9 mouse cellular contexts compared by ENCODE assay signal in the genomic region with DNA sequence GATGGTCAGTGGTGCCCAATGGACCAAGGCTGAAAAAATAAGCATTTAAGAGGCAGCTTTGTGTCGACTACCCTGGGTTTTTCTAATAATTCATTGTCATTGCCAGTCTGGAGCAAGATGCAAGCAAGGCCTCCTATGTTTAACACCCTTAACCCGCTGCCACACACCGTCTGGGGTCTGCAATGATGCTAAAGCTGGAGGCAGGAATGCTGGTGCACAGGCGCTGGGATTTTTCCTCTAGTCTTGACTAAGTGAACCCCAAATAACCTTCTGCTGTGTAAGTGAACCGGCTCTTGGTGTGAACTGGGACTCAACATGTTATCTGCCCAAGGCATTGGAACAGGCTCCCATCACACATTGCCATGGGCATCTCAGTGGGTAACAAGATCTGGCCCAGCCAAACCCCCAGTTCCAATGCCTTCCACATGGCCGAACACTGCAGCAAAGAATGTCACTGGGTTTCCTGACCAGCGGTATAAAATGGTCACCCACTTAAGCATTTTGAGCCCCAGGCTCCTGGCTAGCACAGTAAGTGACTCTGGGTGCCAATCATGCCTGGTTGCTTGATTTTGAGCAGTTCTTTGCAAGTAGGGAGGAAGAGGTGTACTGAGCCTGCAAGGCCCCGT.
DNase-seq lines count a peak whose midpoint lies in the region; ATAC-seq and TF ChIP-seq lines count a peak whose summit lies in the region.
"Had no signal": no experiment of that assay in that cellular context is flagged by ENCODE, and none has a peak within 500 bp of the region (broad histone marks: within the 10 kb centered on the region; RNA-seq: fewer than 3 reads in every experiment).

No protein-coding gene starts in this region.

- no peaks in the 10 kb centered on the region for H3K9me3 ChIP-seq in kidney, embryonic 14.5 days (ENCODE audit: control insufficient read depth, low read length)
- H3K9me3 ChIP-seq in embryonic facial prominence, embryonic 10.5 days: no peaks in the 10 kb centered on the region
- H3K9me3 ChIP-seq in hindbrain, embryonic 13.5 days: no peaks in the 10 kb centered on the region
- no peaks in the 10 kb centered on the region for H3K9me3 ChIP-seq in neural tube, embryonic 13.5 days

- no peak overlapping the region for H3K4me3 ChIP-seq in kidney, embryonic 14.5 days (ENCODE audit: low read length)
- H3K4me3 ChIP-seq in embryonic facial prominence, embryonic 10.5 days: no peak overlapping the region
- H3K4me3 ChIP-seq in hindbrain, embryonic 13.5 days: no peak overlapping the region
- H3K4me3 ChIP-seq in neural tube, embryonic 13.5 days: no peak overlapping the region
- H3K4me3 ChIP-seq in thymus, adult 2 months (ENCODE audit: control insufficient read depth, insufficient read depth, low read length): no peak overlapping the region

- no peak overlapping the region for H3K4me2 ChIP-seq in kidney, embryonic 14.5 days (replicated peaks; ENCODE audit: low read depth, low read length)
- no peak overlapping the region for H3K4me2 ChIP-seq in hindbrain, embryonic 13.5 days
- H3K4me2 ChIP-seq in neural tube, embryonic 13.5 days: no peak overlapping the region

- 41% methylated on average over 8 of the region's 8 CpGs for WGBS in kidney, embryonic 14.5 days
- WGBS in embryonic facial prominence, embryonic 10.5 days: 59% methylated on average over 8 of the region's 8 CpGs
- 52% methylated on average over 8 of the region's 8 CpGs for WGBS in hindbrain, embryonic 13.5 days
- WGBS in neural tube, embryonic 13.5 days: 50% methylated on average over 8 of the region's 8 CpGs
- 92% methylated on average over 8 of the region's 8 CpGs for WGBS in thymus, adult 2 months

- H3K4me1 ChIP-seq in kidney, embryonic 14.5 days (ENCODE audit: control insufficient read depth, insufficient read depth, low read length): peaks cover 49% of the 10 kb centered on the region
- peaks cover 65% of the 10 kb centered on the region for H3K4me1 ChIP-seq in embryonic facial prominence, embryonic 10.5 days
- H3K4me1 ChIP-seq in hindbrain, embryonic 13.5 days (replicated peaks): peaks cover 54% of the 10 kb centered on the region
- peaks cover 60% of the 10 kb centered on the region for H3K4me1 ChIP-seq in neural tube, embryonic 13.5 days (replicated peaks)
- H3K4me1 ChIP-seq in thymus, adult 2 months (replicated peaks; ENCODE audit: control insufficient read depth, insufficient read depth, low read length): peaks cover 12% of the 10 kb centered on the region

- no peaks in the 10 kb centered on the region for H3K27me3 ChIP-seq in kidney, embryonic 14.5 days (ENCODE audit: control insufficient read depth, insufficient read depth, low read length)
- no peaks in the 10 kb centered on the region for H3K27me3 ChIP-seq in embryonic facial prominence, embryonic 10.5 days (replicated peaks; ENCODE audit: low read depth, poor library complexity, severe bottlenecking)
- no peaks in the 10 kb centered on the region for H3K27me3 ChIP-seq in hindbrain, embryonic 13.5 days
- no peaks in the 10 kb centered on the region for H3K27me3 ChIP-seq in neural tube, embryonic 13.5 days
- H3K27me3 ChIP-seq in thymus, adult 2 months (ENCODE audit: control insufficient read depth, insufficient read depth, low read length): no peaks in the 10 kb centered on the region

- TF ChIP-seq CTCF in thymus, adult 2 months (IDR thresholded peaks at IDR 0.05; ENCODE audit: borderline replicate concordance, control insufficient read depth, extremely low read depth, insufficient read depth, low read length, poor library complexity): no peak

- TF ChIP-seq POLR2A in thymus, adult 2 months (IDR thresholded peaks at IDR 0.05; ENCODE audit: control insufficient read depth, extremely low read depth, insufficient read depth, low read length, poor library complexity): no peak

- DNase-seq in kidney, adult 9 months: no peak
- peak; percentile 43 for DNase-seq in embryonic facial prominence, embryonic 10.5 days (ENCODE audit: low spot score)
- no peak for DNase-seq in thymus, adult 2 months
- no peak for DNase-seq in right cerebral cortex, postnatal 25 days
- no peak for DNase-seq in frontal cortex, postnatal 10 days (ENCODE audit: low spot score in 2 of 2)
- DNase-seq: layer of hippocampus, adult 9-11 months had no signal

- H3K9ac ChIP-seq in kidney, embryonic 14.5 days (ENCODE audit: low read depth, low read length): no peak overlapping the region
- H3K9ac ChIP-seq in hindbrain, embryonic 13.5 days: 0 out of 2 replicates have a peak overlapping the region, but pooled peaks have one; percentile 53
- H3K9ac ChIP-seq in neural tube, embryonic 13.5 days: 0 out of 2 replicates have a peak overlapping the region, but pooled peaks have one; percentile 41

- no peaks in the 10 kb centered on the region for H3K36me3 ChIP-seq in kidney, embryonic 14.5 days (ENCODE audit: control insufficient read depth, insufficient read depth, low read length)
- no peaks in the 10 kb centered on the region for H3K36me3 ChIP-seq in embryonic facial prominence, embryonic 10.5 days (replicated peaks)
- H3K36me3 ChIP-seq in hindbrain, embryonic 13.5 days: no peaks in the 10 kb centered on the region
- no peaks in the 10 kb centered on the region for H3K36me3 ChIP-seq in neural tube, embryonic 13.5 days
- H3K36me3 ChIP-seq in thymus, adult 2 months (ENCODE audit: control insufficient read depth, insufficient read depth, low read length): no peaks in the 10 kb centered on the region

- no peak; the same call in 1 of the 2 replicates for ATAC-seq in kidney, embryonic 14.5 days (ENCODE audit: low FRiP score, low TSS enrichment)
- no peak for ATAC-seq in hindbrain, embryonic 13.5 days (ENCODE audit: low FRiP score)
- no peak for ATAC-seq in neural tube, embryonic 13.5 days (ENCODE audit: low read depth)

- peak overlapping the region; percentile 91 for H3K27ac ChIP-seq in kidney, embryonic 14.5 days (ENCODE audit: low read depth, low read length)
- peak overlapping the region; percentile 90 for H3K27ac ChIP-seq in embryonic facial prominence, embryonic 10.5 days (replicated peaks)
- H3K27ac ChIP-seq in hindbrain, embryonic 13.5 days: peak overlapping the region; percentile 90
- H3K27ac ChIP-seq in neural tube, embryonic 13.5 days (replicated peaks): peak overlapping the region; percentile 92
- no peak overlapping the region for H3K27ac ChIP-seq in thymus, adult 2 months (ENCODE audit: control insufficient read depth, insufficient read depth, low read length)
